11 mouse cellular contexts compared by ENCODE assay signal in genomic region chr7:100944306-100944705, GRCm38 (mm10). TPM values are rescaled to one million over a fixed set of nuclear protein-coding genes. Genes with fewer than 3 reads are reported as not detected.
DNase-seq lines count a peak whose midpoint lies in the region; ATAC-seq and TF ChIP-seq lines count a peak whose summit lies in the region.
"Had no signal": no experiment of that assay in that cellular context is flagged by ENCODE, and none has a peak within 500 bp of the region (broad histone marks: within the 10 kb centered on the region; RNA-seq: fewer than 3 reads in every experiment).

No protein-coding gene starts in this region.

- H3K4me2 ChIP-seq in heart, embryonic 11.5 days = no peak overlapping the region
- no peak overlapping the region for H3K4me2 ChIP-seq in liver, postnatal 0 days (ENCODE audit: low read depth, low read length)
- H3K4me2 ChIP-seq: heart, embryonic 12.5 days had no signal

- no peak overlapping the region for H3K27ac ChIP-seq in heart, embryonic 11.5 days (ENCODE audit: low read depth, low read length)
- peak overlapping the region; percentile 18; the same call in 1 of the 2 replicates for H3K27ac ChIP-seq in liver, postnatal 0 days (ENCODE audit: low read depth)
- peak overlapping the region; percentile 80 for H3K27ac ChIP-seq in brown adipose tissue, adult 24 weeks (replicated peaks; ENCODE audit: low read depth, low read length)
- H3K27ac ChIP-seq: liver, embryonic 14.5 days had no signal

- H3K27me3 ChIP-seq in heart, embryonic 11.5 days (ENCODE audit: control insufficient read depth, insufficient read depth, low read length) = peaks cover 20% of the 10 kb centered on the region
- H3K27me3 ChIP-seq in liver, postnatal 0 days (ENCODE audit: insufficient read depth, low read length) = no peaks in the 10 kb centered on the region

- intact Hi-C loops in left cerebral cortex, postnatal 10 days (cut with DNase I) = no loop called here

- no peak for ATAC-seq in heart, embryonic 11.5 days (replicated peaks; ENCODE audit: insufficient number of reproducible peaks, low FRiP score, low TSS enrichment)
- ATAC-seq in liver, postnatal 0 days = 0 out of 2 replicates have a peak, but pooled peaks have one; percentile 6
- ATAC-seq in monocyte, adult 5-6 weeks (replicated peaks; ENCODE audit: insufficient number of reproducible peaks, low FRiP score, low TSS enrichment, poor library complexity, severe bottlenecking) = peak; percentile 69
- no peak for ATAC-seq in CD4-positive, CD25-positive, alpha-beta regulatory T cell, adult 4 months

- peaks cover 8% of the 10 kb centered on the region; the same call in 1 of the 2 replicates for H3K4me1 ChIP-seq in heart, embryonic 11.5 days (ENCODE audit: control insufficient read depth, insufficient read depth, low read length)
- peaks cover 4% of the 10 kb centered on the region; the same call in 1 of the 2 replicates for H3K4me1 ChIP-seq in liver, postnatal 0 days (ENCODE audit: insufficient read depth)
- H3K4me1 ChIP-seq in brown adipose tissue, adult 24 weeks (ENCODE audit: control insufficient read depth, insufficient read depth, insufficient read length, low read length) = no peaks in the 10 kb centered on the region

- DNase-seq in heart, adult 11 months = peak; percentile 96
- no peak for DNase-seq in liver, postnatal 0 days
- DNase-seq in liver = no peak
- DNase-seq in left cerebral cortex, postnatal 10 days (ENCODE audit: extremely low spot score in 1 of 2, low spot score in 2 of 2) = no peak

- 60% methylated on average over 2 of the region's 2 CpGs for WGBS in heart, embryonic 11.5 days (ENCODE audit: insufficient replicate concordance)
- WGBS in liver, postnatal 0 days (ENCODE audit: insufficient replicate concordance) = 50% methylated on average over 2 of the region's 2 CpGs

- no peaks in the 10 kb centered on the region for H3K9me3 ChIP-seq in heart, embryonic 11.5 days (replicated peaks; ENCODE audit: control insufficient read depth, low read length)
- no peaks in the 10 kb centered on the region for H3K9me3 ChIP-seq in liver, postnatal 0 days (ENCODE audit: low read length)
- H3K9me3 ChIP-seq: heart, embryonic 12.5 days had no signal

- no peak overlapping the region for H3K4me3 ChIP-seq in heart, embryonic 11.5 days (ENCODE audit: low read depth, low read length)
- H3K4me3 ChIP-seq in liver, postnatal 0 days (ENCODE audit: low read depth, low read length) = no peak overlapping the region
- H3K4me3 ChIP-seq in brown adipose tissue, adult 24 weeks (ENCODE audit: insufficient read depth, low read depth, low read length) = no peak overlapping the region
- H3K4me3 ChIP-seq: heart, embryonic 12.5 days had no signal

- no peaks in the 10 kb centered on the region for H3K36me3 ChIP-seq in heart, embryonic 11.5 days (ENCODE audit: control insufficient read depth, insufficient read depth, low read length)
- no peaks in the 10 kb centered on the region for H3K36me3 ChIP-seq in liver, postnatal 0 days (replicated peaks; ENCODE audit: insufficient read depth, low read length)
- H3K36me3 ChIP-seq: heart, embryonic 12.5 days had no signal

- no peak for TF ChIP-seq CTCF in liver, postnatal 0 days (IDR thresholded peaks at IDR 0.05; ENCODE audit: low read depth)

- no peak overlapping the region for H3K9ac ChIP-seq in heart, embryonic 11.5 days (ENCODE audit: low read depth, low read length)
- H3K9ac ChIP-seq in liver, postnatal 0 days (replicated peaks) = no peak overlapping the region
- H3K9ac ChIP-seq: heart, embryonic 12.5 days; liver, embryonic 14.5 days had no signal

- no peak for TF ChIP-seq EP300 in liver, postnatal 0 days (IDR thresholded peaks at IDR 0.05; ENCODE audit: low read depth)

RNA-seq across cellular contexts. Expression of gene Arhgef17, which starts 12.4 kb away (rescaled TPM):
- polyA plus RNA-seq in heart, embryonic 11.5 days (2014; fragmentation: Nextera tagmentation; extraction: Ambion mirVana) = 8.5 and 8.8 TPM in 2 replicates
- polyA plus RNA-seq in liver, postnatal 0 days (2015; fragmentation: Nextera tagmentation; extraction: Ambion mirVana) = 0.35 and 0.38 TPM in 2 replicates
- 2.5 and 3.3 TPM in 2 replicates for polyA plus RNA-seq in brown adipose tissue, adult 24 weeks (2012; ENCODE audit: insufficient read depth, insufficient read length, missing spikeins)
- 0.10 to 0.29 TPM in 2 of 3 replicates, not detected in the other for total RNA-seq in monocyte, adult 5-6 weeks (2017)
- total RNA-seq in left cerebral cortex, postnatal 10 days (2021) = 10 to 100 TPM; 58.2 to 59.6 TPM
- not detected for polyA plus RNA-seq in CD4-positive, CD25-positive, alpha-beta regulatory T cell, adult 4 months (2017; shearing (Covaris generic))
- total RNA-seq: megakaryocyte-erythroid progenitor cell, adult 5-6 weeks had no signal

RNA-seq across cellular contexts. Expression of gene P2ry6, which starts 30.1 kb away (rescaled TPM):
- 2.1 and 2.8 TPM in 2 replicates for polyA plus RNA-seq in heart, embryonic 11.5 days (2014; fragmentation: Nextera tagmentation; extraction: Ambion mirVana)
- polyA plus RNA-seq in liver, postnatal 0 days (2015; fragmentation: Nextera tagmentation; extraction: Ambion mirVana) = 5.3 and 6.0 TPM in 2 replicates
- 3.7 and 4.5 TPM in 2 replicates for polyA plus RNA-seq in brown adipose tissue, adult 24 weeks (2012; ENCODE audit: insufficient read depth, insufficient read length, missing spikeins)
- 15.7 to 27.7 TPM (median 22.9 TPM) in 3 replicates for total RNA-seq in monocyte, adult 5-6 weeks (2017)
- total RNA-seq in left cerebral cortex, postnatal 10 days (2021) = 1 to 10 TPM; 3.5 to 4.0 TPM
- not detected for polyA plus RNA-seq in CD4-positive, CD25-positive, alpha-beta regulatory T cell, adult 4 months (2017; shearing (Covaris generic))
- total RNA-seq: megakaryocyte-erythroid progenitor cell, adult 5-6 weeks had no signal

Comparison
In these comparisons a context has a peak if more than half of its experiments do, and no peak if none do; other contexts are left out.
1. ATAC-seq: peak in liver, postnatal 0 days (single experiment) and monocyte, adult 5-6 weeks (single experiment); none in heart, embryonic 11.5 days (single experiment) and CD4-positive, CD25-positive, alpha-beta regulatory T cell, adult 4 months (single experiment).